Mouse (Mus musculus): ENCODE data around the gene Ints2. TPM values are rescaled to one million over a fixed set of nuclear protein-coding genes. Genes with fewer than 3 reads are reported as not detected.
"Not testable (repeated sequence)": the region's sequence is repeated elsewhere in the genome, so short reads cannot be mapped to it uniquely, and the experiment has no call there.

Gene Ints2
- total RNA-seq (2021) = 10 to 100 TPM; 25.3 to 27.6 TPM
- long read RNA-seq, experiment 1, full-length matches to known transcripts = 9 of 19 reads
- long read RNA-seq, experiment 1, partial matches to known transcripts = 0 of 19 reads
- long read RNA-seq, experiment 1, other reads (novel, unspliced or antisense) = 10 of 19 reads
- long read RNA-seq, experiment 2, full-length matches to known transcripts = 7 of 15 reads
- long read RNA-seq, experiment 2, partial matches to known transcripts = 0 of 15 reads
- long read RNA-seq, experiment 2, other reads (novel, unspliced or antisense) = 8 of 15 reads

GRCm38 (mm10) chr11:86257460-86258076 is at the start of gene Ints2:
TSS of gene Ints2 (minus strand) at chr11:86257575.
- no peak for TF ChIP-seq CTCF (IDR thresholded peaks at IDR 0.05)
- Histone ChIP-seq H3K27ac (peak within 1 kb of the TSS; percentile 82), H3K4me3 (peak within 1 kb of the TSS; percentile 66)
- intact Hi-C loops (cut with DNase I) = loop anchor here (1.0 to 5.0 kb wide), 2 partner anchors 101 to 205 kb away; no protein-coding TSS in a partner anchor
- peak; percentile 95 for DNase-seq (ENCODE audit: extremely low spot score in 1 of 2, low spot score in 2 of 2)

- intact Hi-C loops (cut with DNase I); H3K4me3 ChIP-seq; DNase-seq (ENCODE audit: extremely low spot score in 1 of 2, low spot score in 2 of 2); H3K27ac ChIP-seq: not testable (repeated sequence)
Observed at GRCm38 (mm10) chr11:86292201-86292600, 34.8 kb upstream of the Ints2 start.

GRCm38 (mm10) chr11:86291714-86292113 is 34.3 kb upstream of the Ints2 start:
- no peak for TF ChIP-seq CTCF (IDR thresholded peaks at IDR 0.05)
- intact Hi-C loops (cut with DNase I) = no loop called here
- no peak for DNase-seq (ENCODE audit: extremely low spot score in 1 of 2, low spot score in 2 of 2)
- H3K27ac ChIP-seq = no peak overlapping the region
- H3K4me3 ChIP-seq = no peak overlapping the region

GRCm38 (mm10) chr11:86285729-86286128 is 28.4 kb upstream of the Ints2 start:
- no peak overlapping the region for H3K4me3 ChIP-seq
- no peak overlapping the region for H3K27ac ChIP-seq
- TF ChIP-seq CTCF (IDR thresholded peaks at IDR 0.05) = no peak
- intact Hi-C loops (cut with DNase I) = loop anchor here (10.0 kb wide), 1 partner anchor 149 kb away; no protein-coding TSS in a partner anchor
- DNase-seq (ENCODE audit: extremely low spot score in 1 of 2, low spot score in 2 of 2) = no peak

- peak overlapping the region; percentile 22; the same call in 1 of the 2 replicates for H3K27ac ChIP-seq
- no peak overlapping the region for H3K4me3 ChIP-seq
- intact Hi-C loops (cut with DNase I) = no loop called here
- no peak for DNase-seq (ENCODE audit: extremely low spot score in 1 of 2, low spot score in 2 of 2)
- no peak for TF ChIP-seq CTCF (IDR thresholded peaks at IDR 0.05)
Observed at GRCm38 (mm10) chr11:86278442-86279102, 21.2 kb upstream of the Ints2 start.

GRCm38 (mm10) chr11:86257054-86257453 is 321 bp downstream of the Ints2 start:
- Histone ChIP-seq H3K4me3 (peak overlapping the region; percentile 66), H3K27ac (peak overlapping the region; percentile 82)
- TF ChIP-seq CTCF (IDR thresholded peaks at IDR 0.05) = no peak
- peak in 1 of 2 experiments; percentile 40 for DNase-seq (ENCODE audit: extremely low spot score in 1 of 2, low spot score in 2 of 2)
- intact Hi-C loops (cut with DNase I) = loop anchor here (1.0 to 5.0 kb wide), 2 partner anchors 101 to 205 kb away; no protein-coding TSS in a partner anchor

GRCm38 (mm10) chr11:86253342-86253741 is 4.0 kb downstream of the Ints2 start:
- no peak for DNase-seq (ENCODE audit: extremely low spot score in 1 of 2, low spot score in 2 of 2)
- Histone ChIP-seq H3K4me3 (no peak overlapping the region), H3K27ac (no peak overlapping the region)
- no peak for TF ChIP-seq CTCF (IDR thresholded peaks at IDR 0.05)
- intact Hi-C loops (cut with DNase I) = no loop called here

- no peak overlapping the region for H3K4me3 ChIP-seq
- intact Hi-C loops (cut with DNase I) = no loop called here
- no peak for TF ChIP-seq CTCF (IDR thresholded peaks at IDR 0.05)
Observed at GRCm38 (mm10) chr11:86232446-86232845, 24.9 kb downstream of the Ints2 start.

GRCm38 (mm10) chr11:86231781-86232350 is 25.5 kb downstream of the Ints2 start:
- intact Hi-C loops (cut with DNase I) = no loop called here
- no peak overlapping the region for H3K4me3 ChIP-seq
- no peak for DNase-seq (ENCODE audit: extremely low spot score in 1 of 2, low spot score in 2 of 2)
- TF ChIP-seq CTCF (IDR thresholded peaks at IDR 0.05) = no peak
- H3K27ac ChIP-seq = no peak overlapping the region

More at GRCm38 (mm10) chr11:86232446-86232845, 24.9 kb downstream of the Ints2 start:
- no peak overlapping the region for H3K27ac ChIP-seq
- DNase-seq (ENCODE audit: extremely low spot score in 1 of 2, low spot score in 2 of 2) = no peak

- intact Hi-C loops (cut with DNase I) = no loop called here
- no peak for TF ChIP-seq CTCF (IDR thresholded peaks at IDR 0.05)
- no peak overlapping the region for H3K27ac ChIP-seq
- H3K4me3 ChIP-seq = no peak overlapping the region
- no peak for DNase-seq (ENCODE audit: extremely low spot score in 1 of 2, low spot score in 2 of 2)
Observed at GRCm38 (mm10) chr11:86226646-86227180, 30.7 kb downstream of the Ints2 start.

- TF ChIP-seq CTCF (IDR thresholded peaks at IDR 0.05) = no peak
- no peak for DNase-seq (ENCODE audit: extremely low spot score in 1 of 2, low spot score in 2 of 2)
- Histone ChIP-seq H3K4me3 (no peak overlapping the region), H3K27ac (no peak overlapping the region)
- intact Hi-C loops (cut with DNase I) = no loop called here
Observed at GRCm38 (mm10) chr11:86225761-86226160, 31.6 kb downstream of the Ints2 start.

Data from left cerebral cortex, adult 2 months (tissue).